Mouse (Mus musculus) right cerebral cortex, adult 18-20 months (tissue): ENCODE data around the gene Fam227a.

Source experiments
- DNase-seq: peaks from one replicate; pipeline ENCODE4 v3.0.0; 2022; ENCODE audit warnings: mixed read lengths

Gene Fam227a

DNA sequence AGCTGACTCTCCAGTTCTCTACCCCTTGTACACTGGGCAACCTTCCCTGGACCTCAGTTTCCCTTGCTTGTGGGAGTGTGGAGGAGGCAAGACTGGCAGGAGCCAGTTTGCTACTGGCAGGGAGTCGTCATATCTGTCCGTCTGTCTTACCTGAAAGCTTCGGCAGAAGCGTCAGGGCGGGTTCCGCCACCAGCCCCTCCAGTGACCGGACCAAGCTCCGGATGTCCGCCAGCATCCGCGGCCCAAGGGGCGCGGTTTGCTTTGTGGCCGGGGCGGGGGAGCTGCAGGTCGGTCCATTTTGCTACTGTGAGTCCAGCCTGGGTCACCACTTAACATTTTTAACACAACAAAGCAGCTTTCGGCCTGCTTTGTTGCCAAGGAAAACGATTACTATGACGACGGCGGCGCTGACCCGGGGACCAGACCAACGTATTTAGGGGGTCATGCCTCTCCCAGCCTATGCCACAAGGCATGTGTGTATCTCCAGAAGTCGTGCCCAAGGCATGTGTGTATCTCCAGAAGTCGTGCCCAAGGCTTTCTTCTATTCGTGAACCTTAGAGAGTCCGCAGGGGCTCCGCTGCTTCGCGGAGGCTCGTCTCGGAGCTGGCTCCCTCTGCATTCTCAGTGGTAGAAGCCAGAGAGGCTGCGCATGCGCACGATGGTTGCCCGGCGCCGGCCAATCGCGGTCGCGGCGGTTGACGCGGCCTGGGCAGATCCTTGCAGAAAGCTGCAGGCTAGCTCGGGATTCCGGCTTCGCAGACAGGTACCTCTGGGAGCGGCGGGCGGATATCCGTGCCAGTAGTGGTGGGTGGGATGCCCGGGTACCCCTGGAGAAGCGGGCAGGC lies at the start of gene Fam227a, which contains the start of gene Cby1:
Fam227a (minus strand) TSS at position 426 of the 845 bp plus-strand sequence.
Cby1 (plus strand) TSS at position 669 of the 845 bp plus-strand sequence.
- DNase-seq, result peak; percentile 95

DNA sequence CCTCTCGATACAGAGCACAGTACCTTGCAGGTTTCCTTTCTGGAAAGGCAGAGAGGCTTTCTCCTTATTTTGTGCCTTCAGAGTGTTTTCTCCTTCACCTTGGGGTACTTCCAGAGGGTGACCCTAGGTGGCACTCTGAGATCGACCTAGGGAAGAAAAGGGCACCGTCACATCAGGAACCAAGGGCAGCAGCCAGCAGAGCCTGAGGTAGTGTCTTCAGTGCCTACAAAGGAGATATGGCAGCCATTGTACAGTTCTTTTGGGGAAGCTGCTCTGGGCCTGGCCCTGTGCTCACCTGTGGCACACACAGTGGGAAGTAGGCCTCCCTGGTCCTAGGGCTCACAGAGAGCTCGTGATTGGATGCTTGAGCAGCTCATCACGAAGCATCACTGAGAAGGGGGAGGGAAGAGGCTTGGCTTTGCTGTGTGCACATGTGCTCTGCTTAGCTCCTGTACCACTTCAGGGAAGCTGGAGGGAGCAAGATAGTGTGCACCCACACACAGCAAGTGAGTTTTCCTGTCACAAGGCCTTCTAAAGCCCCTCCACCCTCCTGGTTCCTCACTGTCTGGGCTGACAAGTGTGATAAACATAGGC lies 49.6 kb upstream of the Fam227a start:
- DNase-seq, result peak; percentile 40

DNA sequence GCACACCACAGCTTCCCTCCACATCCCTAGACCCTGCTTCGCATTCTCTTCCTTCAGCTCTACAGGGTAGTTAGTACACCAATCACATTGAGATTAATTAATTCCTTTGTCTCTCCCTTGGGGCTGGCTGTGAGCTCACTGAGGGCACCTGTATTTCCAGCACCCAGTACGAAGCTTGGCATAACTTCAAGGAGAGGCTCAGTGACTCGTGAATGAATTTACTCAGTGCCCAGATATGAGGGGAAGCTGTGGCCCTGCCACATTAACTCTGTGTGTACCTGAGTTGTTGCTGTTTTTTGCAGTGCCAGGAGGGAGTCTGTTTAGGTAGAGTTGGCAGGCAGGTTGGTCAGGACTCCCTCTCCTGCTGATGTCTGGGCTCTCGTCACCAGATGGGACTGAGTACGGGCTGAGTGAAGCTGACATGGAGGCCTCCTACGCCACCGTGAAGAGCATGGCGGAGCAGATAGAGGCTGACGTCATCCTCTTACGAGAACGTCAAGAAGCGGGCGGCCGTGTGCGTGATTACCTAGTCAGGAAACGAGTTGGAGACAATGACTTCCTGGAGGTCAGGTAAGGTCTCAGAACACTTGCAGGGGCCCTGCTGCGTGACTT lies 48.0 kb upstream of the Fam227a start:
- DNase-seq, result no peak

DNA sequence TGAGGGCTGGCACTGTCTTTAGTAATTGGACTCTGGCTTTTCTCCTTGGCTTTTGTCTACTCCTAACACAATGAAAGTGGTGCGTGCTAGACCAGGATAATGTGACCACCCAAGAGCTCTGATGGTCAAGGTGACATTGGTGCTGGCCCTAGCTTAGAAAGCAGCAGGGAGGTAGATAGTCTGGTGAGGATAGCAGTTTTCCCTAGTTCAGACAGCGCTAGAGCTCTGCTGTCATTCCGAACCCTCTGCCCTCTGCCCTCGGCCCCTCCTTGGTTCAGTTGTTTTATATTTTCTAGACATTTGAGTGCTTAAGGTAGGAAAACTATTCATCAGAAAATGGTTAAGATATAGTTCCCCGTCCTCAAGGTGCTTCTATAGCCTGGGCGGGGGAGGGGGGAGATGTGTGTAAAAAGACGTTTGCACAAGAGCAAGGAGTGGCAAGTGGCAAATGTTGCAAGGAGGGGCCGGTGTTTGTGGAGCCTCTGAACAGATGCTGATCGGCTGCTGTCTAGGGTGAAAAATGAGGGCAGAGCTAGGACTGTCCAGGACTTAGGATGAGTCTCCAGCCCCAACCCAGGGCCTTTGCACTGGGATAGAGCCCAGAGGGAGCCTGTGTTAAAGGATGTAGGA lies 38.9 kb upstream of the Fam227a start:
- DNase-seq, result no peak

DNA sequence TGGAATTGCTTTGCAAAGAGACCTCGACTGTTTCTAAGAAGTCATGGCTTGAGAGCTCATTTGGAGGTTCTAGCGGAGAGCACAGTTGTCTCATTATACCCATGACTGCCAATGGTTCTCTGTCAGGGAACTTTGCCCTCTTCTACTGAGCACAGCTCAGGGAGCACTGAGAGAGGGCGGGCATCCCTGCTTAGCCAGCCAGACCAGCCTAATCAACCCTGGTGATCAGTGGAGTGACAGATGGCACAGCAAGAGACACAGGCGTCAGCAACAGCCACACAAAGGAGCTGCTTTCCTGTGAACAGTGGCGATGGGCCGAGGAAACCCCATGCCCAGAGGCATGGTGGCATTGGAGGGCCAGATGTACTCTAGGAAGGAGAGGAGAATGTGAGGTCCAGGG lies 38.3 kb upstream of the Fam227a start:
- DNase-seq, result no peak

DNA sequence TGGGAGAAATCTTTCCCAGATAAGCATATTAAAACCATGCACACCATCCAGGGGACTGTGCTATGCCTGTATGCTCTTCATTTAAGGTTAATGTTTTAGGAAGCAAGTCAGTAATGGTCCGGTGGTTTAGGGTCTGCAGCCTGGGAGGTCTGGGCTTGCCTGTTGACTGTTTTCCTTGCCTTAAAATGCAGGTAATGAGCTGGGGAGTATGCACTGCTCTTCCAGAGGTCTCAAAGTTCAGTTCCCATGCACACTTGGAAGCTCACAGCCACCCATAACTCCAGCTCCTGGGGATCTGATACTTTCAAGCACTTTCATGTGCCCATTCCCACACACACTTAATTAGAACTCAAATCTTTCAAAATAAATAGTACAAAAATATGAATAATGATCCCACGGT lies 37.8 kb upstream of the Fam227a start:
- DNase-seq, result no peak

DNA sequence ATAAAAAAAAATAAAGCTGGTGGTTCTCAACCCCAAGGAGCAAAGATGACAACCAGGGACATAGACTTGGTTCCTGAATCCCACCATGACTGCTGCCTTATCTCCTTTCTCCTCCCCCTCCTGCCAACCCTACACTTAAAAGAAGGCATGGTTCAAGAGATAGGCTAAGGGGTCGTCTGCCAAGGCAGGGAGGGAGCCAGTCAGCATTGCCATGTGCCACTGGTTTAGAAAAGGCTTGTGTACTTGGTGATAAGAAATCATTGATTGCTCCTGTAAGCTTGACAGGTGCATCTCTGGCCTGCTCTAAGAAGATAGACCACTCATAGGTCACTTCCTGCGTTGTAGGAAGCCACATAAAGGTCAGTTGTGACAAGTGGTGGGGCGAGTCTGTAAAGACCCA lies 36.8 kb upstream of the Fam227a start:
- DNase-seq, result no peak

DNA sequence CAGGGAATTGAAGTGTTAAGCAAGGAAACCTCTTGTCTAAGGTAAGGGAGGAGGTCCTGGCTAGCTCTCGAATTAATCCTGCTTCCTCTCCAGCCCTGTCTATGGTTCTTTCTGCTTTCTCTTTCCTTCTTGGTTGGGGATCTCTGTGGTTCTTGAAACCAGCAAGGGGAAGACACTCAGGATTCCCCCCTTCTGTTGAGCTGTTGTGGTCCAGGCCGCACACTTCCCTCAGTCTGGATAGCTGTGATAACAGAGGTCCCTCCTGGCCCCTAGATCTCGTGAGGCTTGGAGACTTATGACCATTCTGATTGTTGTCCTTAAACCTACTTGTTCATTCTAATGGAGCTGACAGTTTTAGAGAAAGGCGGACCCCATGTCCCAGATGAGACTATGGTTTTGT lies 35.8 kb upstream of the Fam227a start:
- no peak for DNase-seq

DNA sequence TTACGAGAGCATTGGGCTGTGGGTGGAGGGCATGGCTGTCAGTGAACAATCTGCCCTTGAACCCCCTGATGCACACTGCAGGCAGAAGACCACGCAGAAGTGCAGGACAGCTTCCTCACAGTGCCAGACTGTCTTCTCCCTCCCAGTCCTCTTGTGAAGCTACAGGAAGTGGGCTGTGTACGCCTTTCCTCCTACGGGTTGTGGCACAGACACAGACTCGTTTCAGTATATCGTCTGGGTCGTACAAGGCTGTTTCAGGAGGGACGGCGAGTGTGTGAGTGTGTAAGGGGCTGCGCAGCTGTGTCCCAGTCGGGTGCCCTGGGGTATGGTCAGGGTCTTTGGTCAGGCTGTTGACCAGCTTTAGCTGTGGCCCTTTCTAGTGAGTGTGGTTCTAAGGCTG lies 35.0 kb upstream of the Fam227a start:
- no peak for DNase-seq

DNA sequence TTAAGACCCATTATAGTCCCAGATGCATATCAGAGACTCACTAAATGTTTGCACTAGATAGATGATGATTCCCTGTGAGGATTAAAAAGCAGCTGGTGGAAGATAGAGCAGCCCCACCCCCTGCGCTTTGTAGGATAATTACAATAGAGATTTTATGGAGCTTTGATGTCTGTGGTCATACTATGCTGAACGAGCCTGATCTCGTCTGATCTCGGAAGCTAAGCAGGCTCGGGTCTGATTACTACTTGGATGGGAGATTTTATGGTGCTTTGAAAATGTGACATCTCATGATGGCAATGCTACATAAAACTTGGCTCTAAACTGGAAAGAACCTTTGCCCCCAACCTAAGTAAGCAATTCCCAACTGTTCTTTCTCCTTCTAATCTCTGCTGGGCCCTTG lies 33.6 kb upstream of the Fam227a start:
- DNase-seq, result no peak

DNA sequence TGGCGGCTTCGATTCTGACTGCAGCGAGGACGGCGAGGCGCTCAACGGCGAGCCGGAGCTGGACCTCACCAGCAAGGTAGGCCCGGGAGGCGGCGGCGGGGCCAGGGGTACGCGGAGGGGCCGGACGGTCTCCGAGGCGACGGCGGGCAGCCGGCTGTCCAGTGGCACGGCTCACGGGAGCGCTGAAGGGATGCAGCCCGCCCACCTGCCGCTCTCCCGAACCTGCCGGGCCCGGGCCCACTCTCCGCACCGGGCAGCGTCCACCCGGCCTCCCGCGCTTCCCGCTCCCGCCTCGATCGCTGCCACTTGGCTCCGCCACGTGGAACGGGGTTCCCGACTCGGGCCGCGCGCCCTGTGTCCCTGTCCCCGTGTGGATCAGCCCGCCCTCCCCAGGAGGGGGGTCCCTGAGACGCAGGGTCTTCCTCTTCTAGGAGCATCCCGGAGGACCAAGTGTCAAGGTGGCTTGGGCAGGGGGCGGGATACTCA lies 32.3 kb upstream of the Fam227a start:
- peak; percentile 37 for DNase-seq

DNA sequence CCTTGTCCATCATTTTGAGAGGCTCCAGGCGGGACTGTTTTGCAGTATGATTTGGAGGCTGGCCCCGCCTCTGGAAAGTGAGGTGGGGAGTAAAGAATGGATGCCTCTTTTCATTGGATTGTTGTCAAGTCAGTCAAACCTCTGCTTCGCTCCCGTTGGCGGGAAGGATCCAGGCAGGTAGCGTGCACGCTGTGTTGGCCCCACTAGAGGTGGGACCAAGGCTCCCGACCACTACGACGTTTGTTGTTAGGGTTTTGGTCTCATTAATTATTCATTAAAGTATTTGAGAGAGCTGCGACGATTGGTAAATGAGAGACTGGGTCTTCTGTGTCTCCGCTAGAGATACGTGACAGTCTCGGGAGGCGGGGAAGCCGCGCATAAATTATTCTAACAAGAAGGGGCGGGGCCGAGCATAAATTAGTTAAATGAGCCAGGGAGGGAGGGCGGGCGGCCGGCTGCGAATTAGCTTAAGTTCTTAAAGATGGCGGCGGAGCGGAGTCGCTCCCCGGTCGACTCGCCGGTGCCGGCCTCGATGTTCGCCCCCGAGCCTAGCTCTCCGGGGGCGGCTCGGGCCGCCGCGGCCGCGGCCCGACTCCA lies 31.8 kb upstream of the Fam227a start, which contains the start of gene Gtpbp1:
Gtpbp1 (plus strand) TSS at position 420 of the 597 bp plus-strand sequence.
- peak; percentile 99 for DNase-seq

DNA sequence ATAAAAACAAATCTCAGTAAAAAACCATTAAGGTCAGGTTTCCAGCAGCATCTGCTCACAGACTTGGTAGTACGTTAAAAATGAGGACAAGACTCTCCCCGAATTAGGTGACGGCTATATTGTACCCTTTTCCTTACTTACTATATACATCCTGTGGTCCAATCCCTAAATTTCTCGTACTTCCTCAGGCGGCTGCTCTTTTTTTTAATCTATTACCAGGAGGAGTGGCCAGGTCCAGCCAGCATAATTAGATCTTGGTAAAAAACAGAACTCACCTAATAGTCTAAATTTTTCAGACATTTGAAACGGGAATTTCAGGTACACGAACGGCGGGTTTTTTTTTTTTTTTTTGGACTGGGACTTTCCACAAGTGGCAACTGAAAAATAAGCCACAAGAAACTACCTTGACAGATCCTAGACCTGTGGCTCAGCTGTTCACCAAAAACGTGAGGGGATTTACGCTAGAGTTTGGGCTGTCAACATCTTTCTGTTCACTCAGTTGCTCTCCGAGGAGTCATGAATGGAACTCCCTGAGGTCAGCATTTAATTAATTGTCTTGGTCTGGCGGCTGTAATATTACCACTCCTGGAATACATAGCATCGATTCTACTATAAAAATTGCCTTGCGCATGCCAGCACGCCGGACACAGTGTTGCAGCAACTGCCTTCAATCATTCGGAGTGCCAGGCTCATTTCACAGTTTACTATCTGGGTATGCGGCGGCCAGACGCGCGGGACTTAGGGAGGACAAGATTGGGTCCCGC lies 31.1 kb upstream of the Fam227a start:
- no peak for DNase-seq

DNA sequence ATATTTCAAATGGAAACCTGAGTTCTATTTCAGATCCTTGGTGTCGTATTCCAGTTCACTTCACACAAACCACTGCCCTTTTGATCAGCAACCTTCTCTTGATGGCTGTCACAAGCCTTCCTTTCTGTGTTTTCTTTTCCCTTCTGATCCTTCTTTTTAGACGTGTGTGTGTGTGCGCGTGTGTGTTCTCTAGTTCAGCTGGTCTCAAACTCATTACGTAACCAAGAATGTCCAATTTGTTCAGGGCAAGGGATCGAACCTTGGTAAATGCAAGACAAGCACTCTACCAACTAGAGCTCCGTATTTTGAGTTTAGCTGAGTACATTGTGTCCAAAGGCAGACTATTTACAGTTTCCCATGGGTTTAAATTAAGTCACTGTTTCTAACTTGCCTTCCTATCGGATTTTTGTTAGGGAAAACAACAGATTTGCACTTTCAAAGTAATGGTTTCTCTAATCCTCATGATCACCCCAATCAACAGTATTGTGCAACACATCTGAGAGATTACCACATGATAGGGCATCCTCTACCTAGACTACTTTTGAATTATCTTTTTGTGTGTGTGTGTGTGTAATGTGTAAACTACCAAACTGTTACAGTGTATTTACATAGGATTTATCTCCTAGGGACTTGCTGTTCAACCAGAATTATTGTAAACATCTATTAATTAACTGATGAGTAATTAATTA lies 29.7 kb upstream of the Fam227a start:
- no peak for DNase-seq

DNA sequence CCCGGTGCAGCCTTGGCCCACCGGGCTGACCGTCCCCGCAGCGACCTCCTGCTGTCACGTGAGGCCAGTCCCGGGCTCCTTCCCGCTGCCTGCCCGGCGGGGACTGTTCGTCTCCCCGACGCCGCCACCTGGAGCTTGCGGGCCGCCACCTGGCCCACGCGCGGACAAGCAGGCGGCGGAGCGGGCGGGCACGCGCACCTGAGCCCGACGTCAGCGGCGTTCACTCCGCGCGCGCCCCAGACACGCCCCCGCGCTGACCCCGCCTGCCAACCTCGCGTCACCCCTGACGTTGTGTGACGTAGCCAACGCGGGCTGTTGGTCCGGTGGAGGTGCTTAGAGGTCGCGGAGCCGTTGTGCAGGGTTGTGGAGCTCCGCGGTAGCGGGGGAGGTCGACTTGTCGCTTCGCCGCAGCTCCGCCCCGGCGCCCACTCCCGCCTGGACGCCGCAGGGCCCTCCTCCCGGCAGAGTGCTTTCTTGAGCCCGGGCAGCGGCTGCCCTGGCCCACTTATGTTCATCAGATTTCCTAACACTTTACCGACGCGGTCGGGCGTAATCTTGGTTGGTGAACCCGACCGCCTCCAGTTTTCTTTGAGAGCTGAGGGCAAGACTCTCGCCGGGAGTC lies 29.0 kb upstream of the Fam227a start, which contains the start of gene Josd1:
Josd1 (minus strand) TSS at position 274 of the 622 bp plus-strand sequence.
- DNase-seq, result peak; percentile 96

DNA sequence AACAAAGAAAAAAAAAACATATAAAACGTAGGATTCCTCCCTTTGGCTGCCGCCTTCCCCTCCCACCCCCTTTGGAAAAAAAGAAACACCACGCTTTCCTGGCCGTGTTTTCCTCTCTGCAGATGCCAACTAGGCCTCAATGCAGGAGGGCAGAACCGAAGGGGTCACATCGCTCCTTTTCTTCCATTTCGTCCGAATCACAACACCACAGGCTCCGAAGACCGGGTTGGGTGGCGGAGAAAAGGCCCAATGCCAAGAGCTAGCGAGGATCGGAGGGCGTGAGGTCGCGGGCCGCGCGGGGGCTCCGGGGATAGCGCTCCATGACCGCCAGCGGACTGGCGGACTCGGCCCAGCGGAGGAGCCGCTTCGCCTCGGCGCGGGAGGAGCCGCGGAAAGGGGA lies 28.4 kb upstream of the Fam227a start:
- DNase-seq, result no peak

DNA sequence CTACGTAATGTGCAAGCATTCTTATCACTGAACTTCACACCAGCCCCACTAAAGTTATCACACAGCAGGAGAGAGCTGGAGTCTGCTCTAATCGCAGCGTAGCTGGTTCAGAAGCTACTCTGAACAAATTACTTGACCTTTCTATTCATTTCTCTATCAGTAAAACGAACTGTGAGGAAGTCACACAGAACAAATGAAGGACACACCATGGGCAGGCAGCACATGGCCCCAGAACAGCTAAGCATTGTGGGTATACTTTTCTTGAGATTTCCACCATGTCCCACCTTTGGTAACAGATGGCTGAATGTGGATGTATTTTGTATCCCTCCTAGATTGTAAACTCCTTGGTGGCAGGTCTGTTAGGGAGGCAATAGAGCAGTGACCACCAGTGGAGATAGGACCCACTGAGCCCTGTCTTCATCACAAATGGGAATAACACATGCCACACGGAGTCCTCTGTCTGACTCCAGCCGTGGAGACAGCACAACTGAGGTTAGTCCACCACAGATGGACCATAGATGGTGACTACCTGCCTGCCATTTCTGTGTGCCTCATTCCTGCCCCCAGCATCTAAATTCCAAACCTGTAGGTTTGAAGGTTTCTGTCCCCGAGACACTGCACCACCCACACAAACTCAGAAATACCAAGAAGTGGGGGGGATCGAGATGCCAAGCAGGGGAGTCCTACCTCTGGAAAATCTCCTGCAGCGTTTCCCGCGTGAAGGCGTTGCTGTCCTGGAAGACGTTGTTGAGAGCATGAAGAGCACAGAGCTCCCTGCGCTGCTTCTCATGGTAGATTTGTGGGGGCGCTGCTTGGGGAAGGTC lies 27.5 kb upstream of the Fam227a start:
- DNase-seq, result peak; percentile 36

DNA sequence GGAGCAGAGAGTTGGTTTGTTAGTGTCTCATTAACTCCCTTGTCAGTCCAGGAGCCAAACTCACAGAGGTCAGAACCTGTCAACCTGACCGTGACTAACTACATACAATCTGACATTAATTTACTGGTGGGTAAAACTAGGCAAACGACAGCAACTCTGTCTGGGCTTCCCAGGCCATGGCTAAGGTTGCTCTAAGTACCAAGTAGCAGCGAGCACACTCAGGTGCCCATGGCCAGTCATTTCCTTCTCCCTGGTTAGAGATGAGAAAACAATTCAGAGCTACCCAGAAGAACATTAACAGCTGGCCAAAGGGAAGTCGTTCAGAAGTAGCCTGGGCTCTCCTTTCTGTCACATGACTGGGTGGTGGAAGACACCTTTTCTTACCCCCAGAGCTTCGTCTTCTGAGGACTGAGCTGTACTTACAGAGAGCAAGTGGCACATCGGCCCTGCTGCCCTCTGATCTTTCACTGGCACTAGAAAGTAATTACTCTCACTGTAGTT lies 26.4 kb upstream of the Fam227a start:
- no peak for DNase-seq

DNA sequence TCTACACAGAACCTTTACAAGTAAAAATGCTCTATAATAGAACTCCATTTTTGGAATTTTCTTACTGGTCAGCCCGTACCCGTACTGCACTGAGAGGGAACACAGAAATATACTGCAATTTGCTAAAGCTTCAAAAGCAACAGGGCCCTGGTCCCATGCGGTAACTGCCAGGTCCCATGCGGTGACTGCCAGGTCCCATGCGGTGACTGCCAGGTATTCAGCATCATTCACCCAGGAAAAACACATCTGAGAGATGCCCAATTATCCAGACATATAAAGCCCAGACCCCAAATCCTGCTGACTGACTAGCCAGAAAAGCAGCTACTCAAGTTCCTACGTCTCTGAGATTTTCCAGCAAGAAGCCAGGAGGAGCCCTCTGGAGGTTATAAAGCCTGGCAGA lies 25.9 kb upstream of the Fam227a start:
- no peak for DNase-seq
